Mouse (Mus musculus): ENCODE data around the gene Sec14l1.
A peak's percentile ranks its signal among the peaks of the same experiment; 100 is the strongest.
"Not testable (repeated sequence)": the region's sequence is repeated elsewhere in the genome, so short reads cannot be mapped to it uniquely, and the experiment has no call there.

Sec14l1 gene

DNA sequence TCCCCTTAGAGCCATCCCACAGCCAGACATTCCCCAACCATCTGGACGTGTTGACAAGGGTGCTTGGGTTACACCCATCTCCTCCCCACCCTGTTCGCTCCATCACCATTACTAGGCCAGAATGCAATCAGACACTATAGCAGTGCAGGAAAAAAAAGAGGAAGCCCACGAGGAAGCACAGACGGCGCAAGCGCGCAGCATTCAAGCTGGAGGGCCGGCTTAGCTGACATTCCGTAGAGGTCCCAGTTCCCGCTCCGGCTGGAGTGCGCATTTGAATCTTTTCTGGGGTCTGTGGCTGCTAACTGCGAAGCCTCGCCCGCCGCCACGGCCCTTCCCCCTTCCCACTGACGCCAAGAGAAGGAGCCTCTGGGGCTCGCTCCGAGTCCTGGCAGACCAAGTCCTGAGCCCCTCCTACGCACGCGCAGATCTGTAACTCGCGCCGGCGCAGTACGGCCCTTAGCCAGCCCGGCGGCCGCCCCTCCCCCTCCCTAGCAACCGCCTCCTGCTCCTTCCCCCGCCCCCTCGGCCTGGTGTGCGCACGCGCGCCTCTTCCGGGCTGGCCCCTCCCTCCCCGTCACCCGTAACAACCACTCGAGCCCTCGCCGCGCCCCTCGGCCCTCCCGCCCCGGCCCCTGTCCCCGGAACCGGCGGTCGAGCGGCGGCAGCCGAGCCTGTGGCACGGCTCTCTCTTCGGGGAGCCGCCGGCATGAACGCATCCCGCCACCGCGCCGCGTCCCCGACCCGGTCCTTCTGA is at the start of gene Sec14l1:
TSS of gene Sec14l1 (plus strand) at position 577 of the 754 bp plus-strand sequence.
- DNase-seq (ENCODE audit: extremely low spot score, low spot score), result peak; percentile 99

GRCm38 (mm10) chr11:117065602-117066001 is 49.4 kb upstream of the Sec14l1 start:
- DNase-seq (ENCODE audit: extremely low spot score, low spot score), result not testable (repeated sequence)

DNA sequence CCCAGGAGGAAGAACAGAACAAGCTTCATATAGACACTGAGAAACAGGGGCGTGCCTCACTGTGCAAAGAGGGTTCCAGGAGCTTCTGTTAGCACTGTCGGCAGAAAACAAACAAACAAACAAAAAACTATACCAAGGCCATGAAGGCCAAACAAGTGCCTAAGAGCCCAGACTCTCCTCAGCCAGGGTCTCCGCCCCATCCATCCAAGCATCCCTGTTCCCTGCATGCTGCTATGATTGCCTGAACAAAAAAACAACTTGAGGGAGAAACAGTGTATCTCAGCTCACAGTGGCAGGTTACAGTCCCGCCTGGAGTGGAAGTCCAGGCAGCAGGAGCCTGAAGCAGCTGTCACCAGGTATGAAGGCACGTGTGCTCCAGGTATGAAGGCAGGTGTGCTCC is 48.2 kb upstream of the Sec14l1 start:
- no peak for DNase-seq (ENCODE audit: extremely low spot score, low spot score)

DNA sequence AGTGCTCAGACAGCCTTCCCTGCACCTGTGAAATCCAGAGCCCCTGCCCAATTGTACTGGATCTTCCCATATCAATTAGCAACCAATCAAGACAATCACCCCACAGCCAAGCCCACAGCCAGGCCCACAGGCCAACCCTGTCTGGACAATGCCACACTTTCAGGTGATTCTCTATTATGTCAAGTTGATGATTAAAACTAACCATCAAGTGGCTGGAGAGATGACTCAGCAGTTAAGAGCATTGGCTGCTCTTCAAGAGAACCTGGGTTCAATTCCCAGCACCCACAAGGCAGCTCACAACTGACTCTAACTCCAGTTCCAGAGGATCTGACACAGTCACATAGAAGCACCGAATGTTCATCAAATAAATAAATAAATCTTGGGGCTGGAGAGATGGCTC is 46.6 kb upstream of the Sec14l1 start:
- no peak for DNase-seq (ENCODE audit: extremely low spot score, low spot score)

GRCm38 (mm10) chr11:117069027-117069426 is 45.9 kb upstream of the Sec14l1 start:
- DNase-seq (ENCODE audit: extremely low spot score, low spot score), result no peak

DNA sequence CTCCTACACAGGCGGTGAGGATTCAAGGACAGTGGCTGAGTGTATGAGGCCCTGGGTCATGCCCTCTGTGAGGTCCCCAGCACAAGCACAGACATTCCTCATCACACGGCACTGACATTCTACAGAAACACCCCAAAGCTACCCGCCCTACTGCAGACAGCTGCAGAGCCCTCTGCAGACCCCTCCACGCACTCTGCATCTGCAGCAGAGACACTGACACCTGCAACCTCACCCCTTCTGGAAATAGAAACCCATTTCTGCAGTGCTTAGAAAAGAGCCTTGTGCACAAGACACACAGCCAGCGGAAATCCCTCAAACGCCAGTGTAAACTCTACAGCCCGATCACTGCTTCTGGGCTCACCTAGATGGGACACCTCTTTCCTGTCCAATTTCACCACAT is 44.3 kb upstream of the Sec14l1 start:
- no peak for DNase-seq (ENCODE audit: extremely low spot score, low spot score)

- peak; percentile 94 for DNase-seq (ENCODE audit: extremely low spot score, low spot score)
Measured at GRCm38 (mm10) chr11:117072128-117072527, 42.8 kb upstream of the Sec14l1 start.

- DNase-seq (ENCODE audit: extremely low spot score, low spot score), result no peak
Measured at GRCm38 (mm10) chr11:117073426-117073825, 41.5 kb upstream of the Sec14l1 start.

GRCm38 (mm10) chr11:117076576-117077196 is 38.3 kb upstream of the Sec14l1 start:
- DNase-seq (ENCODE audit: extremely low spot score, low spot score), result peak; percentile 89

DNA sequence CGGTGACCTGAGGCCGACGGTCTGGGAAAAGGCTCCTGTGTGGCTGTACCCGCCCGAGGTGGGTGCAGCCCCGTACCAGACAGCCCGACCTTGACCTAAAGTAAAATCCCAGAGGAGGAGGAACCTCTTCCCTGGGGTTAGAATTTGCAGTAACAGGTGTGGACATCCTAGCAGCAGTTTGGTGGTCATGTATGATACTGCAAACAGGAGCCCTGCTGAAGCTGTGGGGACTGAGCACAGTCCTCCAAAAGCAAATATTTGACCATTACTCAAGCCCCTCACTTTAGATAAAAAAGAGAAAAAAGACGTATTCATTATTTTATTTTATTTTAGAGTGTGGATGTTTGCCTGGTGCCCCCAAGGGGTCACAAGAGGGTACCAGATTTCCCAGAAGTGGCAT is 37.7 kb upstream of the Sec14l1 start:
- DNase-seq (ENCODE audit: extremely low spot score, low spot score), result no peak

DNA sequence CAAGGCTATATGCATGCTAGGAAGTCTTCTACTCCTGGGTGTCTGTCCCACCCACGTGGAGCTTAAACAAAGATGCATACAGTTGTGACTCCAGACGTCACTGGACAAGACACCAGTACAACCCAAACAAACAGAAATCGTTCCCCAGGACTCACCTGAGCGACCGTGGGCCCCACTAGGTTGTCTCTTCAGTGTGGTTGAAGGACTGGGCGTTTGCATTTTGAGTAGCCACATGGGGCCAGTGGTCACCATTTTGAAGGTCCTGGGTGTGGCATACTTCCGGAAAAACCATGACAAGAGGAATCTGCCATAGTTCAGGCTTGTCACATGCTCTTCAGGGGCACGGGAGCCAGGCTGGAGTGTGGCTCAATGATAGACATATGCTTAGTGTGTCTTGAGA is 37.1 kb upstream of the Sec14l1 start:
- no peak for DNase-seq (ENCODE audit: extremely low spot score, low spot score)

DNA sequence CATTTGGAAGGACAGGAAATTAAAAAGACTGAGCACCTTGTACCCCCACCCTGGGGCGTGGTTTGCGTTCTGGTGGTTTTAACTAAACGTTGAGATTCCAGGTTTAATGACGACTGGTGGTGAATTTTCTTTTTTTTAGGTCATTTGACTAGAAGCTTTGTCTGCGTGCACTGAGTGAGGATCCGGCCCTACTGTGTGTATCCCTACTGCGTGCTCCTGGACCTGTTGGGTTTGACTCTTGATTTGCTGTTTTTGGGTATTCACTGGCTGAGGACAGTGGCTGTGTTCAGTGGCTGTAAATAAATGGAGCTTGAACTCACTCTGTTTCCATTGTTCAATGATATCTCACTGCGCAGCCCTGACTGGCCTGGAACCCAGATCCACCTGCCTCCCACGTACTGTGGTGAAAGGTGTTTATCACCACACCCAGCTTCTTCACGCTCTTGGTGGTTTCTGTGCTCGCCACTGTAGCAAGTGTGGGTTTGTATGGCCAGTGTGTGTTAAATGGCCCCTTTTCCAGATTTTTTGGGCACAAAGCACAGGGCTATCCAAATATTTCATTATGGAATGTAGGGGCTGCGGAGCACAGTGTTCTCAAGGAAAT is 36.2 kb upstream of the Sec14l1 start:
- no peak for DNase-seq (ENCODE audit: extremely low spot score, low spot score)

GRCm38 (mm10) chr11:117079651-117080190 is 35.2 kb upstream of the Sec14l1 start:
- no peak for DNase-seq (ENCODE audit: extremely low spot score, low spot score)

DNA sequence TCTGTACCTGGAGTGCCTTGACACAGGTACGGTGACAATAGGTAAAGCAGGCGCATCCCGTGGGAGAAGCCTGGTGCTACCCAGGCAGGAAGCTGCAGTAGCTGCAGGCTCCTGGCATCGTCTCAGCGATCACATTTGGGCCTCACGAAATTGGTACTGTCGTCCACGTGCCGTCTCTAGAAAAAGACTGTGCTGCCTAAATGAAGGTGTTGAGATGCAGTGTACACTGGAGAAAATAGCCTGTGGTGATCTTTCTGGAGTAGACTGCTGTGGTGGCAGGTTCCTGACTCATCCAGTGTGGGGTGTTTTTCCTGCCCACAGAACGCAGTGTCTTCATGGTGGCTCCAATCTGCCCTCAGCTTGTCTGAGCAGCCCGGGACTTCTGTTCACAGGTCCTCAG is 34.8 kb upstream of the Sec14l1 start:
- no peak for DNase-seq (ENCODE audit: extremely low spot score, low spot score)

DNA sequence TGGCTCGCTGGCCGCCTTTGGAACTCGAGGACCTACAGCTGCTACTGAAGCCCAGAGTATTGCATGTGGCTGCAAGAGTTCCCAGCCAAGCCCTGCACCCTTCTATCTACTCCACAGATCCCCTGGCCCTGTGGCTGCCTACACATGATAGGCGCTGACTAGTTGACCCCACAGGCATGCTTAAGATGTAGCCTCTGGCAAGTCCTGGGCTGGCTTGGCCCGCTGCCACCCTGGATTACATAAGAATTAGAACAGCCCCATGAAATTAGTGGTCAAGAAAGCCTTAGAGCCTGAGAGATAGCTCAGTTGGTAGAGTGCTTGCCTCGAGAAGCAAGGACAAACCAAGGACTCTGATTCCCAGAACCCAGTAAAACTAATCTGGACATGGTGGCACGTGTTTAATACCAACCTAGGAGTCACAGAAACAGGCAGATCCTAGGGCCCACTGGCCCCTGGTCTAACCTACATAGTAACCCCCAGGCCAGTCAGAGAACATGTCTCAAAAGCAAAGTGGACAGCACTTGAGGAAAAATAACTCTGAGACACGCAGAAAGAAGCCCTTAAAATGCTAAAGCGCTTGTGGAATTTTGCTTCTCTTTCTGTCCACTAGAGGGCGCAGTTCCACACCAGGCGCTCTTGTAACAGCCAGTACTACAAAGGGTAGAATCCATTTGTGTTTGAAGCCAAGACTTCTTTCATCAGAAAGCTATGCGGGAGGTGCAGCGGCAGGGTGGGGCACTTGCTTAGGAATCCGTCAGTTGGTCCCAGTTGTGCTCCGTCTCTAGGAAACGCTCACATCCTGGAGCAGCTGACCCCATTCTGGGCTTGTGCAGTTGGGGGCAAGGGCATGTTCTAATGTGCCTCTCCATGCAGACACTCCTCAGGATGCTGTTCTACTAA is 33.6 kb upstream of the Sec14l1 start:
- DNase-seq (ENCODE audit: extremely low spot score, low spot score), result peak; percentile 76

GRCm38 (mm10) chr11:117082353-117082934 is 32.5 kb upstream of the Sec14l1 start:
- no peak for DNase-seq (ENCODE audit: extremely low spot score, low spot score)

GRCm38 (mm10) chr11:117083052-117083881 is 31.7 kb upstream of the Sec14l1 start:
- no peak for DNase-seq (ENCODE audit: extremely low spot score, low spot score)

GRCm38 (mm10) chr11:117083882-117084260 is 31.1 kb upstream of the Sec14l1 start:
- DNase-seq (ENCODE audit: extremely low spot score, low spot score), result not testable (repeated sequence)

DNA sequence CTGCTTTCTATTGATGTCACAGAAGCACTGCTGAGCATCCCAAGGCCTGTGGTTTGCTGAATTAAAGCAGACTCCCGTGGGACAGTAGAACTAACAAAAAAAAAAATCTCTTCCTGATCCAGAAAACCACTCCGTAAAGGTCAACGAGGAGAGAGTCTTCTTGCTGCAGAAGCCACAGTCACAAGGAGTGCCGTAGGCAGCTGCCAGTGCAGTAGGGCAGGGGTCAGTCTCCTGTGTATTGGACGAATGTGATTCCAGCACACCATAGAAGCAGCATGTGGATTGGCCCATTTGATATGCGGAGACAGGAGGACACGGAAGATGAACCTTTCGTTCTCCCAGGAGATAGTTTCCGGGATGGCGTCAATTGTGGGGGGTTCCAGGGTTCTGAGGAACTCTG is 28.8 kb upstream of the Sec14l1 start:
- no peak for DNase-seq (ENCODE audit: extremely low spot score, low spot score)

Data from neural tube, embryonic 10.5 days (tissue).